In genomic region chr2:29629311-29629710, GRCm38 (mm10) we compare ENCODE assay signal across 12 mouse cellular contexts. TPM values are rescaled to one million over a fixed set of nuclear protein-coding genes. Genes with fewer than 3 reads are reported as not detected.
A peak's percentile ranks its signal among the peaks of the same experiment; 100 is the strongest.
DNase-seq lines count a peak whose midpoint lies in the region; ATAC-seq and TF ChIP-seq lines count a peak whose summit lies in the region.
"Had no signal": no experiment of that assay in that cellular context is flagged by ENCODE, and none has a peak within 500 bp of the region (broad histone marks: within the 10 kb centered on the region; RNA-seq: fewer than 3 reads in every experiment).

No protein-coding gene starts in this region.

- no peak for TF ChIP-seq CTCF in gastrocnemius, adult 2 months (IDR thresholded peaks at IDR 0.05)
- no peak for TF ChIP-seq CTCF in thymus, adult 2 months (IDR thresholded peaks at IDR 0.05; ENCODE audit: borderline replicate concordance, control insufficient read depth, extremely low read depth, insufficient read depth, low read length, poor library complexity)
- TF ChIP-seq CTCF in stomach, postnatal 0 days (IDR thresholded peaks at IDR 0.05; ENCODE audit: low read depth) = no peak

- 67% methylated on average over 2 of the region's 2 CpGs for WGBS in thymus, adult 2 months
- WGBS in stomach, postnatal 0 days = 78% methylated on average over 2 of the region's 2 CpGs

- peaks cover 78% of the 10 kb centered on the region for H3K4me1 ChIP-seq in thymus, adult 2 months (replicated peaks; ENCODE audit: control insufficient read depth, insufficient read depth, low read length)
- peaks cover 6% of the 10 kb centered on the region for H3K4me1 ChIP-seq in stomach, postnatal 0 days (replicated peaks; ENCODE audit: control insufficient read depth, insufficient read depth)

- intact Hi-C loops in gastrocnemius, adult 2 months (cut with DNase I) = no loop called here

- H3K27ac ChIP-seq in gastrocnemius, adult 2 months = peak overlapping the region; percentile 73
- peak overlapping the region; percentile 87 for H3K27ac ChIP-seq in thymus, adult 2 months (ENCODE audit: control insufficient read depth, insufficient read depth, low read length)
- H3K27ac ChIP-seq in stomach, postnatal 0 days (replicated peaks) = 0 out of 2 replicates have a peak overlapping the region, but pooled peaks have one; percentile 35
- H3K27ac ChIP-seq: neural tube, embryonic 12.5 days had no signal

- H3K9me3 ChIP-seq in stomach, postnatal 0 days (ENCODE audit: control insufficient read depth, low read length) = no peaks in the 10 kb centered on the region
- H3K9me3 ChIP-seq: neural tube, embryonic 12.5 days had no signal

- H3K4me2 ChIP-seq in stomach, postnatal 0 days (replicated peaks; ENCODE audit: low read depth) = no peak overlapping the region
- H3K4me2 ChIP-seq: neural tube, embryonic 12.5 days had no signal

- 0 out of 2 replicates have a peak, but pooled peaks have one; percentile 10 for ATAC-seq in stomach, postnatal 0 days (ENCODE audit: low FRiP score, low TSS enrichment)

- TF ChIP-seq POLR2A in thymus, adult 2 months (IDR thresholded peaks at IDR 0.05; ENCODE audit: control insufficient read depth, extremely low read depth, insufficient read depth, low read length, poor library complexity) = no peak

- no peaks in the 10 kb centered on the region; the same call in 1 of the 2 replicates for H3K27me3 ChIP-seq in thymus, adult 2 months (ENCODE audit: control insufficient read depth, insufficient read depth, low read length)
- H3K27me3 ChIP-seq in stomach, postnatal 0 days (ENCODE audit: control insufficient read depth, insufficient read depth, low read length) = no peaks in the 10 kb centered on the region
- H3K27me3 ChIP-seq: neural tube, embryonic 12.5 days had no signal

- H3K4me3 ChIP-seq in gastrocnemius, adult 2 months = no peak overlapping the region
- no peak overlapping the region for H3K4me3 ChIP-seq in thymus, adult 2 months (ENCODE audit: control insufficient read depth, insufficient read depth, low read length)
- no peak overlapping the region for H3K4me3 ChIP-seq in stomach, postnatal 0 days (ENCODE audit: low read depth, low read length)
- H3K4me3 ChIP-seq: neural tube, embryonic 12.5 days had no signal

- H3K9ac ChIP-seq in stomach, postnatal 0 days (ENCODE audit: low read length) = 0 out of 2 replicates have a peak overlapping the region, but pooled peaks have one; percentile 8
- H3K9ac ChIP-seq: neural tube, embryonic 12.5 days had no signal

- no peaks in the 10 kb centered on the region for H3K36me3 ChIP-seq in thymus, adult 2 months (ENCODE audit: control insufficient read depth, insufficient read depth, low read length)
- no peaks in the 10 kb centered on the region; the same call in 1 of the 2 replicates for H3K36me3 ChIP-seq in stomach, postnatal 0 days (ENCODE audit: control insufficient read depth, insufficient read depth, low read length)

- TF ChIP-seq EP300 in stomach, postnatal 0 days (optimal IDR thresholded peaks at IDR 0.05) = no peak

- DNase-seq in gastrocnemius, adult 2 months = peak; percentile 50
- no peak for DNase-seq in gastrocnemius, adult 8-10 months (ENCODE audit: low spot score in 2 of 2)
- no peak for DNase-seq in thymus, adult 2 months
- no peak for DNase-seq in thymus, adult 18-20 months
- peak; percentile 65 for DNase-seq in adrenal gland, postnatal 10 days
- peak; percentile 23 for DNase-seq in stomach, postnatal 0 days (ENCODE audit: low spot score)
- no peak for DNase-seq in kidney, adult 8-10 months
- DNase-seq in embryo, embryonic 11 days = no peak
- DNase-seq: cerebellum, postnatal 36 days; kidney, postnatal 36 days; lung, postnatal 14 days had no signal

RNA-seq across cellular contexts. Expression of gene Rapgef1, which starts 9.8 kb away (rescaled TPM):
- 100 to 1,000 TPM; 135 to 139 TPM for total RNA-seq in gastrocnemius, adult 2 months (2021)
- total RNA-seq in gastrocnemius, adult 8-10 months (2022) = 100 to 1,000 TPM; 152 to 187 (median 158) TPM
- 132 and 143 TPM in 2 replicates for polyA plus RNA-seq in thymus, adult 2 months (2012; rRNA removed)
- 10 to 100 TPM; 58.5 to 66.5 TPM for total RNA-seq in adrenal gland, postnatal 10 days (2021)
- polyA plus RNA-seq in stomach, postnatal 0 days (2015; fragmentation: Nextera tagmentation; extraction: Ambion mirVana) = 7.2 and 7.6 TPM in 2 replicates

Comparison
In these comparisons a context has a peak if more than half of its experiments do, and no peak if none do; other contexts are left out.
1. DNase-seq: peak in gastrocnemius, adult 2 months (single experiment), adrenal gland, postnatal 10 days (single experiment) and stomach, postnatal 0 days (single experiment); none in gastrocnemius, adult 8-10 months (0 of 2), thymus, adult 2 months (single experiment), thymus, adult 18-20 months (0 of 2), kidney, adult 8-10 months (0 of 2) and embryo, embryonic 11 days (single experiment).
2. H3K27ac ChIP-seq: peak in every context shown above with its lines; median percentile 87 in thymus, adult 2 months; 73 in gastrocnemius, adult 2 months; 35 in stomach, postnatal 0 days.